Mouse (Mus musculus) heart, embryonic 11.5 days (tissue): ENCODE results near the gene Ptpn11. TPM values are rescaled to one million over a fixed set of nuclear protein-coding genes. Genes with fewer than 3 reads are reported as not detected.

ENCODE experiments used
- ATAC-seq: fragments of 200-750 bp; cut with Nextera tagmentation; replicated peaks from 2 replicates; pipeline ENCODE4 v1.8.0; 2017; ENCODE audit warnings: moderate library complexity; ENCODE audit not compliant: insufficient number of reproducible peaks, low FRiP score, low TSS enrichment
- H3K27ac ChIP-seq: fragments of 300-500 bp; sonication (generic); 2 replicates; pipeline ENCODE4 v1.5.1; 2014; ENCODE audit warnings: mild to moderate bottlenecking, low read depth, low read length
- H3K27me3 ChIP-seq: fragments of 300-500 bp; sonication (generic); 2 replicates; pipeline ENCODE4 v1.6.1; 2014; ENCODE audit warnings: mild to moderate bottlenecking, low read length, mixed read lengths; ENCODE audit not compliant: control insufficient read depth, insufficient read depth
- H3K36me3 ChIP-seq: fragments of 300-500 bp; sonication (generic); 2 replicates; pipeline ENCODE4 v1.6.1; 2014; ENCODE audit warnings: mild to moderate bottlenecking, low read length, moderate library complexity, mixed read lengths; ENCODE audit not compliant: control insufficient read depth, insufficient read depth
- H3K4me1 ChIP-seq: fragments of 300-500 bp; sonication (generic); 2 replicates; pipeline ENCODE4 v1.6.1; 2014; ENCODE audit warnings: low read length; ENCODE audit not compliant: control insufficient read depth, insufficient read depth
- H3K4me2 ChIP-seq: fragments of 300-500 bp; sonication (generic); 2 replicates; pipeline ENCODE4 v1.6.1; 2014; ENCODE audit warnings: mild to moderate bottlenecking, moderate library complexity
- H3K4me3 ChIP-seq: fragments of 300-500 bp; sonication (generic); 2 replicates; pipeline ENCODE4 v1.5.1; 2014; ENCODE audit warnings: low read depth, low read length
- H3K9ac ChIP-seq: fragments of 300-500 bp; sonication (generic); 2 replicates; pipeline ENCODE4 v1.6.1; 2014; ENCODE audit warnings: mild to moderate bottlenecking, low read depth, low read length, moderate library complexity
- H3K9me3 ChIP-seq: fragments of 300-500 bp; sonication (generic); replicated peaks from 2 replicates; pipeline ENCODE4 v1.6.1; 2016; ENCODE audit warnings: low read length; ENCODE audit not compliant: control insufficient read depth
- WGBS: fragments of 180-500 bp; shearing (Covaris S2); extraction: QIAGEN DNeasy Blood & Tissue Kit; methylation state at CpG from one replicate; pipeline ENCODE4 v1.1.7; 2014; ENCODE audit not compliant: insufficient replicate concordance; 5-methylcytosine and 5-hydroxymethylcytosine counted together
- polyA plus RNA-seq: library from polyadenylated mRNA; unstranded; fragments of >200 nt; fragmentation: Nextera tagmentation; extraction: Ambion mirVana; gene quantifications from 2 replicates; pipeline ENCODE4 v1.2.1, GENCODE M21; 2014

The Ptpn11 gene
- polyA plus RNA-seq, 1 experiment from 2014 or later = 33.8 TPM

DNA sequence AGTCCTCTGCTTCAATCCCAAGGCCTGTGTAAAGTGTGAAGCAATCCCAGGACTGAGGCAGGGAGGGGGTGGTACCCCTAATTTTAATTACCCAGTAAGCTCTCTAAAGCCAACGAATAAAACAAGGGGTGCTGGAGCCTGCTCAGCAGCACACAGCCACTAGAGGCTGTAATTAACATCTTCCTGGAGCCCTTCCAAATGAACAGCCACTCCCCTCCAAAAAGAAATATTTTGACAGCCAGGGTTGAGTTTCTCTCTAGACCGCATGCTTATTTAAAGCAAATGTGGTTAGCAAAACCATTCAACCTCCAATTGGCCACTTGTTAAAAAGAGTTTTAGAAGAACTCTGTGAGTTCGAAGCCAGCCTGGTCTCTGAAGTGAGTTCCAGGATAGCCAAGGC, 97.9 kb downstream of the Ptpn11 start:
- Histone ChIP-seq H3K36me3 (no peaks in the 10 kb centered on the region), H3K4me2 (no peak overlapping the region), H3K9ac (no peak overlapping the region), H3K4me1 (no peaks in the 10 kb centered on the region), H3K27ac (no peak overlapping the region), H3K4me3 (no peak overlapping the region), H3K9me3 (no peaks in the 10 kb centered on the region; the same call in 1 of the 2 replicates), H3K27me3 (no peaks in the 10 kb centered on the region)
- WGBS = 59% methylated on average over 3 of the region's 3 CpGs
- ATAC-seq = no peak

DNA sequence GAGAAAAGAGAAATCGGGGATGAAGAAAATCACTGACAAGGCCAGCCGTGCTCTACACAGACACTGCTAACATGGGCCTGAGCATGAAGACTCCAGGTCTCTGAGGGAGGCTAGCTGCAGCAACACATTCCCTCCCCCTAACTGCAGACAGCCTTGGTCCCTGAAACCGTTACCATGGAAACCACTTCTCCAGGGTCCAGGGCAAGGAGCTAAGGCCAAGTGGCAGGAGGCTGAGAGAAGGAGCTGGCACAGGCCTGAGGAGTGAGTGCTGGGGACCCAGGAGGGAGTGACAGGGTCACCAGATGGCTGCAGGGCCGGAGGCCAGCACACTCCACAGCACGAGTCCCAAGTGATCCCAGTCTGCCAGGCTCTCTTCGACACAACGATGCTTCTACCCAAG, 101.5 kb downstream of the Ptpn11 start:
- 77% methylated on average over 7 of the region's 7 CpGs for WGBS
- no peak overlapping the region for H3K27ac ChIP-seq

DNA sequence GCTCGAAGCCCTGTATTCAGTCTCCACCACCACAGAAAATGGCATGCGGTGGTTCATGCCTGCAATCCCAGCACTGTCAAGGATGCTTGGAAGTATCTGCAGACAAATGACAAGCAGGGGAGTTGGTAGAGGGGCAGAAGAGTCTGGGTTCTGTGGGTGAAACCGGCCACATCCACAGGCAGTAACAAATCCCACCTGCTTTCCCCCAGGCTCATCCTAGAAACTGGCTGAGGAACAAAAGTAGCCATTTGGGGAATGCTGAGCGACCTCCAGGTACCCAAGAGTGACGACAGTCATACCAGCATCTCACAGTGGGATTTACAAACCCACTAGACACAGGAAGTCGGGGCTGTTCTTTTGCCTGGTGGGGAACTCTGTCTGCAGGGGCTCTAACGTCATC, 103.5 kb downstream of the Ptpn11 start:
- Histone ChIP-seq H3K4me3 (no peak overlapping the region), H3K4me1 (no peaks in the 10 kb centered on the region), H3K4me2 (no peak overlapping the region), H3K27ac (no peak overlapping the region), H3K9me3 (no peaks in the 10 kb centered on the region; the same call in 1 of the 2 replicates), H3K27me3 (no peaks in the 10 kb centered on the region), H3K9ac (no peak overlapping the region), H3K36me3 (no peaks in the 10 kb centered on the region)
- ATAC-seq = no peak
- WGBS = 55% methylated on average over 7 of the region's 7 CpGs

More for the DNA sequence above, 101.5 kb downstream of the Ptpn11 start:
- H3K9me3 ChIP-seq = no peaks in the 10 kb centered on the region; the same call in 1 of the 2 replicates
- H3K9ac ChIP-seq = no peak overlapping the region
- H3K27me3 ChIP-seq = no peaks in the 10 kb centered on the region
- no peak overlapping the region for H3K4me3 ChIP-seq
- no peaks in the 10 kb centered on the region for H3K4me1 ChIP-seq
- H3K36me3 ChIP-seq = no peaks in the 10 kb centered on the region
- H3K4me2 ChIP-seq = no peak overlapping the region
- no peak for ATAC-seq

DNA sequence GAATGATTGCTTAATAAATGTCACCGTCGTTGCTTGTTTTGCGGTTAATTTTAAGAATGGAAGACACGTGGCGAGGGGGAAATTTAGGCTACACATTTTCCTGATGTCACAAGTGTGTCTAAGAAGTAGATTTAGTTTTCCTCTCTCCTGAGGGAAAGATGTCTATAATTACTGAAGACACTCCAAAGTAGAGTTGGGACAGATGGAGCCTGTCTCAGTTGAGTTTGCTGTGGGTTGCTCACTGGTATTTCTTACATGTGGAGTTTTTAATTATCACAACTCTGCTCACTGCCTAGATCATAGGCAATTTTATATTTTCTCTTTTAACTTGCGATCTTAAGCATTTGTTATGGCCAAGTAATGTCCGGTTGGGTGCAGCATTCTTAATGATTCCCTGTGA, 108.6 kb downstream of the Ptpn11 start:
- Histone ChIP-seq H3K9ac (no peak overlapping the region), H3K27ac (no peak overlapping the region), H3K4me1 (no peaks in the 10 kb centered on the region), H3K9me3 (no peaks in the 10 kb centered on the region), H3K36me3 (no peaks in the 10 kb centered on the region), H3K27me3 (no peaks in the 10 kb centered on the region), H3K4me3 (no peak overlapping the region), H3K4me2 (no peak overlapping the region)
- 89% methylated on average over 7 of the region's 7 CpGs for WGBS
- no peak for ATAC-seq

DNA sequence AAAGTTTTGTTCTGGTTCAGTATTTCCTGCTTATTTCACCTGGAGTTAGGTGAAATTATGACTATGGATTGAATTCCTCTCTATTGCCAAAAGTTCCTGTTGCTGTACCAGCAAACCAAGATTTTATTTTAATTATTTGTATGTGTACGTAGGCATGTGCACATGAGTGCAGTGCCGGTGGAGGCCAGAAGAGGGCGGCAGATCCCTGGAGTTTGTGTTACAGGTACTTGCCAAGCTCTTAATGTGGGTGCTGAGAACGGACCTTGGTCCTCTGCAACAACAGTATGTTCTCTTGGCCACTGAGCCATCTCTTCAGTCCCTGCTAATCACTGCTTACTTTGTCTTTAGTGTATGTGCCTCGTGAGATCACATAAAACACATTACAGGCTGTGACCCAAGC, 109.4 kb downstream of the Ptpn11 start:
- no peaks in the 10 kb centered on the region for H3K36me3 ChIP-seq
- no peak overlapping the region for H3K9ac ChIP-seq
- no peaks in the 10 kb centered on the region for H3K27me3 ChIP-seq
- WGBS = 64% methylated on average over 5 of the region's 5 CpGs
- no peak for ATAC-seq
- H3K4me2 ChIP-seq = no peak overlapping the region
- no peak overlapping the region for H3K4me3 ChIP-seq
- no peaks in the 10 kb centered on the region for H3K4me1 ChIP-seq
- H3K27ac ChIP-seq = no peak overlapping the region
- H3K9me3 ChIP-seq = no peaks in the 10 kb centered on the region

Other genes with a start within 250 kb of the Ptpn11 start
- gene Rph3a, start 181.3 kb downstream of the Ptpn11 start, polyA plus RNA-seq = not detected in 2 replicates
- gene Rpl6, start 13.1 kb upstream of the Ptpn11 start, polyA plus RNA-seq = 498 and 592 TPM in 2 replicates
- 5.3 and 7.3 TPM in 2 replicates for gene Hectd4, start 28.8 kb upstream of the Ptpn11 start, polyA plus RNA-seq
- 60.6 and 69.8 TPM in 2 replicates for gene Trafd1, start 194.2 kb upstream of the Ptpn11 start, polyA plus RNA-seq
- 37.2 and 43.8 TPM in 2 replicates for gene Naa25, start 206.5 kb upstream of the Ptpn11 start, polyA plus RNA-seq